Mouse (Mus musculus) erythroblast, embryonic 14.5 days (primary cell): ENCODE data around the gene Bcas3.

ENCODE experiments used
- GATA1 ChIP-seq: IDR thresholded peaks from 2 replicates; pipeline ENCODE4 v1.6.1; 2012; ENCODE audit warnings: low read length, inconsistent platforms, mixed read lengths
- TAL1 ChIP-seq: IDR thresholded peaks from 3 replicates; pipeline ENCODE4 v1.6.1; 2012; ENCODE audit warnings: low read length, inconsistent platforms, mixed read lengths

GRCm38 (mm10) chr11:85678666-85679065 is 325.7 kb downstream of the Bcas3 start:
- TF ChIP-seq GATA1, result no peak
- no peak for TF ChIP-seq TAL1
